Mouse (Mus musculus): ENCODE data around the gene Arl4d. TPM values are rescaled to one million over a fixed set of nuclear protein-coding genes. Genes with fewer than 3 reads are reported as not detected.

Arl4d gene
- total and polyA plus RNA-seq, 3 experiments, result 18.9 to 23.5 (median 23.4) TPM

DNA sequence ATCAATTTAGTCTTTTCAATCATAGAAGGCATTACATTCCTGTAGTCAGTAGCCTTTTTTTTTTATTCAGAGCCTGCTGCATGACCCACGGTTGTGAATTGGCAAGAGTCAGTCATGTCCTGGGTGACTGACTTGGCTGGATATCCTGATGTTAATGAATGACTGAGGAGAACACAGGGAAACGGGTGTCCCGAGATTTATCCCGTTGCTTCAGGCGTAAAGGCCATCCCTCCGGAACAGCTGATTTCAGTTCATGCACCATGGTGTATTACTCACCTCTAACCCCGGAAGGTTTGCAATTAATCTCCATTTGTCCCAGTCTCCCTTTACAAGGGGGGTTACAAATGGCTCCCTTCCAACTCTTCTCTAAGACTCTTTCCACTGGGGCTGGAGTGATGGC is 48.7 kb downstream of the Arl4d start:
- H3K36me3 ChIP-seq (ENCODE audit: control insufficient read depth, insufficient read depth, low read length), result no peaks in the 10 kb centered on the region
- no peak for TF ChIP-seq EP300 (IDR thresholded peaks at IDR 0.05; ENCODE audit: insufficient read depth, low read depth, low read length)
- no peak for TF ChIP-seq CTCF (IDR thresholded peaks at IDR 0.05)
- TF ChIP-seq POLR2A (IDR thresholded peaks at IDR 0.05; ENCODE audit: insufficient read depth, low read depth, low read length), result no peak
- no peaks in the 10 kb centered on the region for H3K27me3 ChIP-seq (ENCODE audit: control insufficient read depth, insufficient read depth, low read length)
- no peaks in the 10 kb centered on the region for H3K4me1 ChIP-seq (ENCODE audit: control insufficient read depth, insufficient read depth, low read length)
- intact Hi-C loops (cut with DNase I), result no loop called here
- H3K4me3 ChIP-seq, result no peak overlapping the region
- no peak overlapping the region for H3K27ac ChIP-seq
- no peaks in the 10 kb centered on the region for H3K79me2 ChIP-seq (replicated peaks; ENCODE audit: control insufficient read depth, insufficient read depth, low read length)
- WGBS, result 63% methylated on average over 7 of the region's 7 CpGs
- H3K9ac ChIP-seq (ENCODE audit: low read depth, low read length), result no peak overlapping the region
- DNase-seq, result no peak

Other genes with a start within 250 kb of the Arl4d start
- gene Aarsd1, start 247.9 kb upstream of the Arl4d start, total RNA-seq (2021), result 10 to 100 TPM; 19.5 to 23.4 TPM
- 23.0 and 28.0 TPM in 2 replicates for gene Aarsd1, start 247.9 kb upstream of the Arl4d start, polyA plus RNA-seq (2012; rRNA removed)
- 10 to 100 TPM in 1 of 2 experiments, 1 to 10 TPM in 1; 5.1 to 10.2 TPM for gene Gm27029, start 240.7 kb upstream of the Arl4d start, total RNA-seq (2021)
- 1.3 and 2.4 TPM in 2 replicates for gene Gm27029, start 240.7 kb upstream of the Arl4d start, polyA plus RNA-seq (2012; rRNA removed)
- gene Rundc1, start 240.5 kb upstream of the Arl4d start, total RNA-seq (2021), result 10 to 100 TPM; 10.1 to 12.1 TPM
- 12.0 and 14.7 TPM in 2 replicates for gene Rundc1, start 240.5 kb upstream of the Arl4d start, polyA plus RNA-seq (2012; rRNA removed)
- gene Ptges3l, start 240.2 kb upstream of the Arl4d start, total RNA-seq (2021), result 10 to 100 TPM; 50.6 to 58.3 TPM
- 56.8 and 81.6 TPM in 2 replicates for gene Ptges3l, start 240.2 kb upstream of the Arl4d start, polyA plus RNA-seq (2012; rRNA removed)
- 10 to 100 TPM; 38.3 to 48.4 TPM for gene Rpl27, start 223.2 kb upstream of the Arl4d start, total RNA-seq (2021)
- gene Rpl27, start 223.2 kb upstream of the Arl4d start, polyA plus RNA-seq (2012; rRNA removed), result 234 and 242 TPM in 2 replicates
- 10 to 100 TPM; 11.5 to 12.6 TPM for gene Ifi35, start 217.1 kb upstream of the Arl4d start, total RNA-seq (2021)
- 25.5 and 29.4 TPM in 2 replicates for gene Ifi35, start 217.1 kb upstream of the Arl4d start, polyA plus RNA-seq (2012; rRNA removed)
- 1 to 10 TPM; 6.5 to 8.0 TPM for gene Rnd2, start 200.5 kb upstream of the Arl4d start, total RNA-seq (2021)
- 5.8 and 9.8 TPM in 2 replicates for gene Rnd2, start 200.5 kb upstream of the Arl4d start, polyA plus RNA-seq (2012; rRNA removed)
- 10 to 100 TPM; 20.4 to 21.4 TPM for gene Vat1, start 199.3 kb upstream of the Arl4d start, total RNA-seq (2021)
- gene Vat1, start 199.3 kb upstream of the Arl4d start, polyA plus RNA-seq (2012; rRNA removed), result 29.6 and 35.0 TPM in 2 replicates
- under 1 TPM; 0.18 to 0.63 TPM for gene Brca1, start 113.6 kb upstream of the Arl4d start, total RNA-seq (2021)
- gene Brca1, start 113.6 kb upstream of the Arl4d start, polyA plus RNA-seq (2012; rRNA removed), result 0.06 and 0.20 TPM in 2 replicates
- gene Nbr1, start 113.4 kb upstream of the Arl4d start, total RNA-seq (2021), result 10 to 100 TPM; 86.2 to 98.9 TPM
- 77.3 and 99.6 TPM in 2 replicates for gene Nbr1, start 113.4 kb upstream of the Arl4d start, polyA plus RNA-seq (2012; rRNA removed)
- gene Tmem106a, start 83.3 kb upstream of the Arl4d start, total RNA-seq (2021), result 1 to 10 TPM; 2.8 to 3.4 TPM
- 15.5 and 18.8 TPM in 2 replicates for gene Tmem106a, start 83.3 kb upstream of the Arl4d start, polyA plus RNA-seq (2012; rRNA removed)
- not detected for gene Gm11634, start 66.3 kb upstream of the Arl4d start, total RNA-seq (2021)
- gene Gm11634, start 66.3 kb upstream of the Arl4d start, polyA plus RNA-seq (2012; rRNA removed), result not detected in 2 replicates
- gene Rdm1, start 38.3 kb upstream of the Arl4d start, total RNA-seq (2021), result 10 to 100 TPM; 45.6 to 49.5 TPM
- gene Rdm1, start 38.3 kb upstream of the Arl4d start, polyA plus RNA-seq (2012; rRNA removed), result 42.3 and 49.8 TPM in 2 replicates
- 10 to 100 TPM; 16.0 to 17.1 TPM for gene Dhx8, start 67.4 kb downstream of the Arl4d start, total RNA-seq (2021)
- gene Dhx8, start 67.4 kb downstream of the Arl4d start, polyA plus RNA-seq (2012; rRNA removed), result 7.2 and 10.7 TPM in 2 replicates
- not detected for gene Etv4, start 119.8 kb downstream of the Arl4d start, total RNA-seq (2021)
- 0.59 and 0.61 TPM in 2 replicates for gene Etv4, start 119.8 kb downstream of the Arl4d start, polyA plus RNA-seq (2012; rRNA removed)
- 1 to 10 TPM; 5.6 to 7.3 TPM for gene Meox1, start 228.8 kb downstream of the Arl4d start, total RNA-seq (2021)
- gene Meox1, start 228.8 kb downstream of the Arl4d start, polyA plus RNA-seq (2012; rRNA removed), result 7.2 and 15.1 TPM in 2 replicates